20 mouse cellular contexts compared by ENCODE assay signal in the genomic region with DNA sequence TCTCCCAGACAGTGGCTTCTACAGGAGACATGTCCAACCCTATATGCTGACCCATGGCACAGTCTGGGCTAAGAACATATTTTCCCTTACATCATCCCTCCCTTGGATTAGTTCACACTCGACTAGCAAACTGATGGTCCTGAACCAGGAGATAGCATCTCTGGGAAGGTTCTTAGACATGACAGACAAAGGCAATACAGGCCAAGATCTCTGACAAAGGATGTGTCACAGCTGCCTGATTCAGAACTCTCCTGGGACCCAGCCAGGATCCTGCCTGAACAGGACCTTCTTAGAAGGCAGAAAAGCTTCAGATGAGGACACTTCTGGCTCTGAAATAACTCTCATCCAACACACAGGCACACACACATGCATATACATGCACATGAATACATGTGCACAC. TPM values are rescaled to one million over a fixed set of nuclear protein-coding genes. Genes with fewer than 3 reads are reported as not detected.
DNase-seq lines count a peak whose midpoint lies in the region; ATAC-seq and TF ChIP-seq lines count a peak whose summit lies in the region.
"Had no signal": no experiment of that assay in that cellular context is flagged by ENCODE, and none has a peak within 500 bp of the region (broad histone marks: within the 10 kb centered on the region; RNA-seq: fewer than 3 reads in every experiment).

No protein-coding gene starts in this region.

- WGBS in heart, embryonic 11.5 days (ENCODE audit: insufficient replicate concordance), result 53% methylated on average over 1 of the region's 1 CpGs
- WGBS in lung, adult 2 months, result 31% methylated on average over 1 of the region's 1 CpGs

- no peak for TF ChIP-seq CTCF in lung, adult 2 months (IDR thresholded peaks at IDR 0.05; ENCODE audit: insufficient read depth, low read length)

- H3K4me1 ChIP-seq in heart, embryonic 11.5 days (ENCODE audit: control insufficient read depth, insufficient read depth, low read length), result peaks cover 7% of the 10 kb centered on the region
- no peaks in the 10 kb centered on the region for H3K4me1 ChIP-seq in lung, adult 2 months (ENCODE audit: control insufficient read depth, insufficient read depth, low read length)

- H3K4me3 ChIP-seq in heart, embryonic 11.5 days (ENCODE audit: low read depth, low read length), result no peak overlapping the region
- no peak overlapping the region for H3K4me3 ChIP-seq in lung, adult 2 months (replicated peaks; ENCODE audit: extremely low read depth, low read depth, low read length)
- H3K4me3 ChIP-seq: forebrain, embryonic 15.5 days; lung, embryonic 15.5 days had no signal

- H3K27me3 ChIP-seq in heart, embryonic 11.5 days (ENCODE audit: control insufficient read depth, insufficient read depth, low read length), result no peaks in the 10 kb centered on the region
- H3K27me3 ChIP-seq: forebrain, embryonic 15.5 days; lung, embryonic 15.5 days had no signal

- H3K36me3 ChIP-seq in heart, embryonic 11.5 days (ENCODE audit: control insufficient read depth, insufficient read depth, low read length), result peaks cover 12% of the 10 kb centered on the region; the same call in 1 of the 2 replicates
- H3K36me3 ChIP-seq: forebrain, embryonic 15.5 days had no signal

- DNase-seq in heart, postnatal 4 days, result peak; percentile 54
- DNase-seq in lung, postnatal 14 days, result peak; percentile 25
- no peak for DNase-seq in lung, adult 2 months
- DNase-seq in Muller cell, postnatal 12 days (ENCODE audit: inconsistent ontology term), result peak; percentile 47
- DNase-seq in adrenal gland, postnatal 25 days, result peak; percentile 70
- no peak for DNase-seq in spleen, postnatal 14 days (ENCODE audit: low spot score in 2 of 2)
- no peak for DNase-seq in spleen, postnatal 10 days (ENCODE audit: low spot score in 2 of 2)
- DNase-seq: cerebellum, adult 9-10 months; heart, adult 11 months; kidney, adult 2 months; layer of hippocampus, adult 9-11 months; liver; right cerebral cortex, postnatal 25 days; thymus, adult 2 months had no signal

- ATAC-seq in heart, embryonic 11.5 days (replicated peaks; ENCODE audit: insufficient number of reproducible peaks, low FRiP score, low TSS enrichment), result no peak
- ATAC-seq: forebrain, embryonic 15.5 days; hindbrain, postnatal 0 days had no signal

- no peak overlapping the region for H3K27ac ChIP-seq in heart, embryonic 11.5 days (ENCODE audit: low read depth, low read length)
- H3K27ac ChIP-seq: forebrain, embryonic 15.5 days; hindbrain, postnatal 0 days; lung, embryonic 15.5 days had no signal

- H3K9ac ChIP-seq in heart, embryonic 11.5 days (ENCODE audit: low read depth, low read length), result no peak overlapping the region
- H3K9ac ChIP-seq: forebrain, embryonic 15.5 days; lung, embryonic 15.5 days had no signal

- no peaks in the 10 kb centered on the region for H3K9me3 ChIP-seq in heart, embryonic 11.5 days (replicated peaks; ENCODE audit: control insufficient read depth, low read length)
- H3K9me3 ChIP-seq: forebrain, embryonic 15.5 days; G1E; lung, embryonic 15.5 days had no signal

- no peak overlapping the region for H3K4me2 ChIP-seq in heart, embryonic 11.5 days
- H3K4me2 ChIP-seq: forebrain, embryonic 15.5 days; lung, embryonic 15.5 days; midbrain, embryonic 11.5 days had no signal

- no peak for TF ChIP-seq POLR2A in lung, adult 2 months (IDR thresholded peaks at IDR 0.05; ENCODE audit: borderline replicate concordance, extremely low read depth, low read depth, low read length)

RNA-seq across cellular contexts. Expression of a gene that starts 52.5 kb away (rescaled TPM):
- total RNA-seq in heart, postnatal 4 days (2021), result 10 to 100 TPM in 1 of 2 experiments, 1 to 10 TPM in 1; 5.5 to 11.8 TPM
- polyA plus RNA-seq in heart, embryonic 11.5 days (2014; fragmentation: Nextera tagmentation; extraction: Ambion mirVana), result 15.3 and 15.8 TPM in 2 replicates
- 26.4 and 26.7 TPM in 2 replicates for polyA plus RNA-seq in lung, adult 2 months (2012; rRNA removed)
- 18.0 and 21.1 TPM in 2 replicates for total RNA-seq in adrenal gland, postnatal 25 days (2021)

Comparison
In these comparisons a context has a peak if more than half of its experiments do, and no peak if none do; other contexts are left out.
1. DNase-seq: peak in heart, postnatal 4 days (single experiment), lung, postnatal 14 days (single experiment), Muller cell, postnatal 12 days (single experiment) and adrenal gland, postnatal 25 days (single experiment); none in lung, adult 2 months (single experiment), spleen, postnatal 14 days (0 of 2) and spleen, postnatal 10 days (0 of 2).